Mouse (Mus musculus) right cerebral cortex, postnatal 36 days (tissue): ENCODE measurements around the gene Snx10.

Experiments
- DNase-seq, 2 experiments: peaks; one replicate each; pipeline ENCODE4 v3.0.0; 2022; ENCODE audit warnings: low spot score in 2 of 2, mixed read lengths in 1 of 2

The Snx10 gene

GRCm38 (mm10) chr6:51636019-51636568, 112.4 kb downstream of the Snx10 start:
- no peak for DNase-seq
